Mouse (Mus musculus) thymus, postnatal 0 days (tissue): Measurements from ENCODE around the gene Btbd35f3. TPM values are rescaled to one million over a fixed set of nuclear protein-coding genes. Genes with fewer than 3 reads are reported as not detected.
"Not testable (repeated sequence)": the region's sequence is repeated elsewhere in the genome, so short reads cannot be mapped to it uniquely, and the experiment has no call there.

Experiments
- DNase-seq: peaks from one replicate; pipeline ENCODE4 v3.0.0-alpha.2; 2015; ENCODE audit warnings: low spot score
- polyA plus RNA-seq: library from polyadenylated mRNA; unstranded; fragments of >200 nt; fragmentation: Nextera tagmentation; extraction: Ambion mirVana; gene quantifications from 2 replicates; pipeline ENCODE4 v1.2.1, GENCODE M21; 2015

Btbd35f3 gene
- polyA plus RNA-seq = not detected in 2 replicates

GRCm38 (mm10) chrX:4037374-4037773 lies at the start of gene Btbd35f3:
Btbd35f3 (plus strand) TSS chrX:4037674.
- not testable (repeated sequence) for DNase-seq

Other genes starting within 250 kb of the Btbd35f3 start
- gene Btbd35f16, start 80.7 kb upstream of the Btbd35f3 start, polyA plus RNA-seq = not detected in 2 replicates
- gene Btbd35f28, start 158.9 kb downstream of the Btbd35f3 start, polyA plus RNA-seq = not detected in 2 replicates